9 mouse cellular contexts compared by ENCODE assay signal in genomic region chr3:84306777-84307176, GRCm38 (mm10). TPM values are rescaled to one million over a fixed set of nuclear protein-coding genes. Genes with fewer than 3 reads are reported as not detected.
DNase-seq lines count a peak whose midpoint lies in the region; ATAC-seq and TF ChIP-seq lines count a peak whose summit lies in the region.
"Had no signal": no experiment of that assay in that cellular context is flagged by ENCODE, and none has a peak within 500 bp of the region (broad histone marks: within the 10 kb centered on the region; RNA-seq: fewer than 3 reads in every experiment).

Gene Trim2, minus strand, starts transcription at chr3:84306877.

- no peak for ATAC-seq in forebrain, postnatal 0 days

- peak within 1 kb of the TSS; percentile 87 for H3K4me2 ChIP-seq in forebrain, postnatal 0 days (ENCODE audit: low read depth)

- H3K4me1 ChIP-seq in ES-Bruce4 (ENCODE audit: control insufficient read depth, insufficient read depth, low read length), result peaks cover 3% of the 10 kb centered on the region
- peaks cover 19% of the 10 kb centered on the region for H3K4me1 ChIP-seq in forebrain, postnatal 0 days (ENCODE audit: insufficient read depth)
- H3K4me1 ChIP-seq in limb, embryonic 10.5 days, result peaks cover 26% of the 10 kb centered on the region

- no peaks in the 10 kb centered on the region; the same call in 1 of the 2 replicates for H3K27me3 ChIP-seq in ES-Bruce4 (ENCODE audit: control insufficient read depth, insufficient read depth, low read length, poor library complexity, severe bottlenecking)
- H3K27me3 ChIP-seq in forebrain, postnatal 0 days (ENCODE audit: insufficient read depth, low read length), result no peaks in the 10 kb centered on the region
- peaks cover 74% of the 10 kb centered on the region for H3K27me3 ChIP-seq in limb, embryonic 10.5 days (ENCODE audit: low read depth, poor library complexity, severe bottlenecking)

- H3K9me3 ChIP-seq in ES-Bruce4 (replicated peaks; ENCODE audit: control insufficient read depth, insufficient read depth, low read length, poor library complexity, severe bottlenecking), result no peaks in the 10 kb centered on the region
- H3K9me3 ChIP-seq in forebrain, postnatal 0 days (ENCODE audit: low read length), result no peaks in the 10 kb centered on the region
- H3K9me3 ChIP-seq in limb, embryonic 10.5 days (replicated peaks), result no peaks in the 10 kb centered on the region
- H3K9me3 ChIP-seq: heart, embryonic 15.5 days had no signal

- H3K9ac ChIP-seq in ES-Bruce4 (ENCODE audit: low read depth, poor library complexity, severe bottlenecking), result no peak within 1 kb of the TSS
- peak within 1 kb of the TSS; percentile 69 for H3K9ac ChIP-seq in forebrain, postnatal 0 days
- H3K9ac ChIP-seq: heart, embryonic 15.5 days had no signal

- DNase-seq in adrenal gland, adult 2 months, result no peak
- no peak for DNase-seq in forebrain, postnatal 0 days
- DNase-seq in limb, embryonic 10.5 days (ENCODE audit: low spot score), result no peak
- DNase-seq in thymus, adult 18-20 months, result no peak
- DNase-seq in gastrocnemius, postnatal 14 days, result no peak
- DNase-seq in testis, postnatal 14 days (ENCODE audit: low spot score), result no peak
- DNase-seq in heart, adult 9 months (ENCODE audit: low spot score in 2 of 2), result no peak

- no peak for TF ChIP-seq CTCF in ES-Bruce4 (IDR thresholded peaks at IDR 0.05; ENCODE audit: low read depth, low read length)
- no peak for TF ChIP-seq CTCF in forebrain, postnatal 0 days (IDR thresholded peaks at IDR 0.05; ENCODE audit: low read depth)

- H3K27ac ChIP-seq in ES-Bruce4 (ENCODE audit: insufficient read depth, low read length), result no peak within 1 kb of the TSS
- peak within 1 kb of the TSS; percentile 91 for H3K27ac ChIP-seq in forebrain, postnatal 0 days (ENCODE audit: low read depth, low read length)
- no peak within 1 kb of the TSS for H3K27ac ChIP-seq in limb, embryonic 10.5 days
- H3K27ac ChIP-seq: heart, embryonic 15.5 days had no signal

- H3K36me3 ChIP-seq in ES-Bruce4 (ENCODE audit: control insufficient read depth, insufficient read depth, low read length, poor library complexity, severe bottlenecking), result no peaks in the 10 kb centered on the region
- H3K36me3 ChIP-seq in forebrain, postnatal 0 days (ENCODE audit: insufficient read depth), result no peaks in the 10 kb centered on the region
- H3K36me3 ChIP-seq in limb, embryonic 10.5 days, result no peaks in the 10 kb centered on the region
- H3K36me3 ChIP-seq: heart, embryonic 15.5 days had no signal

- TF ChIP-seq POLR2A in ES-Bruce4 (IDR thresholded peaks at IDR 0.05; ENCODE audit: insufficient read depth, low read length), result no peak

- no peak within 1 kb of the TSS for H3K4me3 ChIP-seq in ES-Bruce4 (ENCODE audit: low read depth, low read length)
- H3K4me3 ChIP-seq in forebrain, postnatal 0 days (ENCODE audit: low read depth, low read length), result peak within 1 kb of the TSS; percentile 53
- no peak within 1 kb of the TSS for H3K4me3 ChIP-seq in limb, embryonic 10.5 days

- no peak for TF ChIP-seq EP300 in ES-Bruce4 (IDR thresholded peaks at IDR 0.05; ENCODE audit: insufficient read depth, low read depth, low read length)

- intact Hi-C loops in gastrocnemius, postnatal 14 days (cut with DNase I; ENCODE audit: low total_unique reads), result no loop called here

- WGBS in forebrain, postnatal 0 days, result 95% methylated on average over 3 of the region's 3 CpGs
- 93% methylated on average over 3 of the region's 3 CpGs for WGBS in limb, embryonic 10.5 days

RNA-seq across cellular contexts. Expression of gene Trim2, which starts in this region (rescaled TPM):
- 11.4 and 12.8 TPM in 2 replicates for polyA plus RNA-seq in ES-Bruce4 (2011; ENCODE audit: insufficient read depth, insufficient read length, low read depth, missing spikeins)
- 100 to 1,000 TPM in 1 of 2 experiments, 10 to 100 TPM in 1; 34.1 to 125 TPM for total RNA-seq in adrenal gland, adult 2 months (2021)
- 58.3 and 115 TPM in 2 replicates for polyA plus RNA-seq in adrenal gland, adult 2 months (2012; rRNA removed)
- total RNA-seq in forebrain, postnatal 0 days (2014; rRNA removed), result 186 and 218 TPM in 2 replicates
- 75.9 and 127 TPM in 2 replicates for polyA plus RNA-seq in forebrain, postnatal 0 days (2015; fragmentation: Nextera tagmentation; extraction: Ambion mirVana)
- polyA plus RNA-seq in limb, embryonic 10.5 days (2016; fragmentation: Nextera tagmentation; extraction: Ambion mirVana), result 11.3 and 13.5 TPM in 2 replicates
- 1 to 10 TPM; 4.9 to 5.4 TPM for total RNA-seq in gastrocnemius, postnatal 14 days (2021)

Comparison
In these comparisons a context has a peak if more than half of its experiments do, and no peak if none do; other contexts are left out.
1. RNA of gene Trim2 (total RNA-seq): 186 to 218 TPM in forebrain, postnatal 0 days and 34.1 to 125 TPM in adrenal gland, adult 2 months; 4.9 to 5.4 TPM in gastrocnemius, postnatal 14 days; every median in the first group is over 4 times any median in the second.